Mouse (Mus musculus) WW6 (cell line): ENCODE results near the gene Gm3415.
"Not testable (repeated sequence)": the region's sequence is repeated elsewhere in the genome, so short reads cannot be mapped to it uniquely, and the experiment has no call there.

Experiments
- DNase-seq: peaks from one replicate; pipeline ENCODE4 v3.0.0-alpha.2; 2013; ENCODE audit warnings: low read depth, low spot score

Gene Gm3415

DNA sequence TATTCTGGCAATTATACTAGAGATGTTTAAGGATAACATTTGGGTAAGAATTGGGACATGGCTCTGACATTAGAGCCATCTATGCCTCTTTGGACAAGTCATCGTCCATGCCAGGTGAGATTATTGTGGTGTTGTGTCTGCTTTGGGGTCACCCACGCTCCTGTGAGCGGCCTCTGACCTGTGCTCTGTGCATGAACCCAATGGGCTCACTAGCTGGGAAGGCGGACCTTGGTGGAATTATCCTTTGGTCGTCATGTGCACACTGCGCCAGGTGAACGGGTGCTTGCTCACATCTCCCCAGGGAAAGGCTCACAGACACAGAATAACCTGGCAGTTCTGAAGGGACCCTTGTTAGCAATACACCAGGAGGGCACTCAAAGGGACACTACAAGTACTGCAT is 43.3 kb downstream of the Gm3415 start:
- not testable (repeated sequence) for DNase-seq

DNA sequence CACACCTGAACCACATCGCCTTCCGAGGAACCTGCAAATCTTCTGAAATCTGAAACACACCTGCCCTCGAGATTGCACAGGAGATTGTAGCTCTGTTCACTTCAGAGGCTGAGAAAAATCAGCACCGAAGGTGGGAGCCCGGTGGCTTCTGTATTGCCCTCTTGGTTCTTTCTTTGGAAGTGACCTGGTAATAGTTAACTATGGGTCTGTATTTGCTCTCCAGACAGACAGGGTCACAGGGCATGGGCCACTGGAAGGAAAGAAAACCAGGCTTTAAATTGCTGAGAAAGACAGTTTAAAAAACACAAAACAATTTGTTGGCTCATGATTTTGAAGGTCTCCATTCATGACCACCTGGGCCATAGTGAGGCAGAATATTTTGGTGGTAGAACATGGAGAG is 44.0 kb downstream of the Gm3415 start:
- no peak for DNase-seq

DNA sequence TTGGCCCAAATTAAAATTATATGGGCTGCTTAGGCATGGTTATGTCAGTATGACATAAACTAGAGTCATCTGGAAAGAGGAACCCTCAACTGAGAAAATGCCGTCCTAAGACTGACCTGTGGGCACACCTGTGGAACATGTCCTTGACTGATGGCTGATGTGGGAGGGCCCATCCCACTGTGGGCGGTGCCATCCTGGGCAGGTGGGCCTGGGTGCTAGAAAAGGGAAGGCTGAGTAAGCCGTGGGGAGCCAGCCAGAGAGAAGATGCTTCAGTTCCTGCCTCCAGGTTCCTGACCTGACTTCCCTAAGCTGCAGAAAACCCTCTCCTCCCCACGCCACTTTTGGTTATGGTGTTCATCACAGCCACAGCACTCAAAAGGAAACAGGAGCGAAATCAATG is 50.3 kb downstream of the Gm3415 start:
- no peak for DNase-seq

DNA sequence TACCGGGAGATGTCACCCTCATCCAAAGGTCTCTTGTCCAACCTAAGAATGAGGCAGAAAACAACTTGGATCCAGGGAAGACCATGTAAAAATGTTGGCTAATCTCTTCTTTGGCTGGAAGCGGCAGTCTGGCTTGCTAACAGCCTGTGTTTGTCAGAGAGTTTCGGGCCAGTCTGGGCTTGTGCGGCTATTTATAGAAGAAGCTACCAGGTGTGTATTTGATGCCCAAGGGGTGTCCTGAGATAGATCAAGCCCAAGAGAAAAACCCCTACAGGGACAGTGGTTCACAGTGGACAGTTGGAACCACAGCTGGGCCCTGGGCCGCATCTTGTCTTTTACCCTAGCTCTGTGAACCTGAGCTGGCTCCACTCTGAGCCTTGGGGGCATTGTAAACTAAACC is 51.0 kb downstream of the Gm3415 start:
- DNase-seq = no peak

DNA sequence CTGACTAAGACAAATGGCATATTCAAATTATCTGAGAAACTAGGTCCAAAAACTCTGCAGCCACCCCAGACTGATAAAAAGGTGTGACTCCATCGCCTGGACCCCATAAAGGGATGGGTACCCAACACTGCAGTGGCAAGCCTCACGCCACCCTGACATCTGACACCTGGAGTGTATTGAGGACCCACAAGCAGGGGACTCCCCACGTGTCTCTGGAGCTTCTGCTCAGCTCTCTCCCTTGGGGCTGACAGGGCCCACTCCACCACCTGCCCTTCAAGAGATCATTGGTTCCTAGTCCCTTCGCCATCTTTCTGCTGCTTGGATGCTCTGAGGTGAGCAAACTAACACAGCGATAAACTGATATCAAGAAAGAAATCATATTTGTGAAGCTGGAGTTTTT is 51.9 kb downstream of the Gm3415 start:
- no peak for DNase-seq
